In the genomic region with DNA sequence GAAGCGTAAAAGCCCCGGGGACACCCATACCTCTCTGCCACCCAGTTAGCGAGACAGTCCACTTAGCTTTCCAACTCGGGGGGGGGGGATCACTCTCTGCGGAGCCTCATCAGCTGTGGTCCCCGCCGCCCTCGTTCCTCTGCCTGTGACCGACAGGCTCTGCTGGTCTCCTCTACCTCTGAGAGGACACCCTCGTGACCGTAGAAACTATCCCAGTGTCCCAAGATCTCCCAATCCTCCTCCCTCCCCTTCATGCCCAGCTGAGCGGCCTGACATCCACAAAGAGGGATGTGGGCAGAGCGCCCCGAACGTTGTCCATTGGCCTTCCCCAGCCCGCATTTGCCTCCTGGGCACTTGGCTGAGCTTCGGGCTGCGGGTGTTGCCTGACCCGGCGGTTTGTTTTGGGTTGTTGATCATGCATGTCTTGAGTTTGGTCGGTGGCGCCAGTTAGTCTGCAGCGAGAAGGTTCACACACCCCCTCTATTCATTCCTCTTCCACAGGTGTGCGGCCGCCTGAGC, we compare ENCODE assay signal across 9 mouse cellular contexts. TPM values are rescaled to one million over a fixed set of nuclear protein-coding genes. Genes with fewer than 3 reads are reported as not detected.
DNase-seq lines count a peak whose midpoint lies in the region; ATAC-seq and TF ChIP-seq lines count a peak whose summit lies in the region.
"Had no signal": no experiment of that assay in that cellular context is flagged by ENCODE, and none has a peak within 500 bp of the region (broad histone marks: within the 10 kb centered on the region; RNA-seq: fewer than 3 reads in every experiment).

No protein-coding gene starts in this region.

- no peak for ATAC-seq in liver, postnatal 0 days

- peak overlapping the region; percentile 55 for H3K4me3 ChIP-seq in liver, postnatal 0 days (ENCODE audit: low read depth, low read length)
- peak overlapping the region; percentile 47 for H3K4me3 ChIP-seq in olfactory bulb, adult 2 months (ENCODE audit: insufficient read depth, low read depth, low read length)

- no peak for TF ChIP-seq CTCF in liver, postnatal 0 days (IDR thresholded peaks at IDR 0.05; ENCODE audit: low read depth)
- no peak; the same call in 1 of the 2 replicates for TF ChIP-seq CTCF in olfactory bulb, adult 2 months (IDR thresholded peaks at IDR 0.05; ENCODE audit: insufficient read depth, low read depth, low read length)

- no peaks in the 10 kb centered on the region; the same call in 1 of the 2 replicates for H3K4me1 ChIP-seq in liver, postnatal 0 days (ENCODE audit: insufficient read depth)
- peaks cover 15% of the 10 kb centered on the region for H3K4me1 ChIP-seq in olfactory bulb, adult 2 months (ENCODE audit: control insufficient read depth, insufficient read depth, low read length)

- no peak for TF ChIP-seq POLR2A in olfactory bulb, adult 2 months (IDR thresholded peaks at IDR 0.05; ENCODE audit: insufficient read depth, low read depth, low read length)

- peak overlapping the region; percentile 85 for H3K4me2 ChIP-seq in liver, postnatal 0 days (ENCODE audit: low read depth, low read length)

- H3K9ac ChIP-seq in liver, postnatal 0 days (replicated peaks): no peak overlapping the region; the same call in 1 of the 2 replicates

- no peak for TF ChIP-seq EP300 in liver, postnatal 0 days (IDR thresholded peaks at IDR 0.05; ENCODE audit: low read depth)

- intact Hi-C loops in heart, postnatal 25 days (cut with DNase I): no loop called here

- WGBS in liver, postnatal 0 days (ENCODE audit: insufficient replicate concordance): 2% methylated on average over 22 of the region's 25 CpGs
- WGBS in olfactory bulb, adult 2 months: 2% methylated on average over 25 of the region's 25 CpGs

- DNase-seq in heart, adult 11 months: peak; percentile 92
- no peak for DNase-seq in heart, postnatal 25 days (ENCODE audit: low spot score)
- peak; percentile 43 for DNase-seq in cerebellum, adult 9-11 months
- DNase-seq in heart, adult 18-20 months: peak; percentile 2 to 28
- DNase-seq in kidney, adult 18-20 months: peak; percentile 80
- DNase-seq in liver, postnatal 0 days: peak; percentile 18
- DNase-seq in thymus, postnatal 25 days: no peak

- no peaks in the 10 kb centered on the region for H3K9me3 ChIP-seq in liver, postnatal 0 days (ENCODE audit: low read length)

- no peak overlapping the region for H3K27ac ChIP-seq in liver, postnatal 0 days (ENCODE audit: low read depth)
- 0 out of 2 replicates have a peak overlapping the region, but pooled peaks have one; percentile 27 for H3K27ac ChIP-seq in olfactory bulb, adult 2 months (ENCODE audit: insufficient read depth, low read depth, low read length)

- H3K36me3 ChIP-seq in liver, postnatal 0 days (replicated peaks; ENCODE audit: insufficient read depth, low read length): no peaks in the 10 kb centered on the region

- peaks cover 40% of the 10 kb centered on the region for H3K27me3 ChIP-seq in liver, postnatal 0 days (ENCODE audit: insufficient read depth, low read length)
- H3K27me3 ChIP-seq: CH12.LX had no signal

RNA-seq across cellular contexts. Expression of gene Id4, which starts 1.5 kb away (rescaled TPM):
- 1 to 10 TPM; 1.3 to 1.5 TPM for total RNA-seq in heart, postnatal 25 days (2021)
- under 1 TPM; 0.84 to 0.98 TPM for total RNA-seq in heart, adult 18-20 months (2021)
- 0.47 and 0.71 TPM in 2 replicates for polyA plus RNA-seq in liver, postnatal 0 days (2015; fragmentation: Nextera tagmentation; extraction: Ambion mirVana)
- polyA plus RNA-seq in olfactory bulb, adult 2 months (2012; ENCODE audit: insufficient read depth, insufficient read length, low replicate concordance, missing spikeins): 105 TPM in 1 of 2 replicates, not detected in the other
- total RNA-seq: CH12.LX had no signal

Comparison
In these comparisons a context has a peak if more than half of its experiments do, and no peak if none do; other contexts are left out.
1. DNase-seq: peak in heart, adult 11 months (single experiment), cerebellum, adult 9-11 months (single experiment), heart, adult 18-20 months (2 of 2), kidney, adult 18-20 months (single experiment) and liver, postnatal 0 days (single experiment); none in heart, postnatal 25 days (single experiment) and thymus, postnatal 25 days (single experiment).